Mouse (Mus musculus) ovary, postnatal 10 days (tissue): ENCODE measurements around the gene Spin1.

Experiments
- DNase-seq: peaks from one replicate; pipeline ENCODE4 v3.0.0; 2022; ENCODE audit warnings: low spot score

The Spin1 gene

GRCm38 (mm10) chr13:51193893-51194292 lies 93.2 kb downstream of the Spin1 start:
- DNase-seq: no peak

GRCm38 (mm10) chr13:51197699-51198098 lies 97.0 kb downstream of the Spin1 start:
- no peak for DNase-seq

GRCm38 (mm10) chr13:51198186-51198585 lies 97.5 kb downstream of the Spin1 start:
- DNase-seq: no peak
